Mouse (Mus musculus): ENCODE data around the gene Iltifb.
"Not testable (repeated sequence)": the region's sequence is repeated elsewhere in the genome, so short reads cannot be mapped to it uniquely, and the experiment has no call there.

Iltifb gene

DNA sequence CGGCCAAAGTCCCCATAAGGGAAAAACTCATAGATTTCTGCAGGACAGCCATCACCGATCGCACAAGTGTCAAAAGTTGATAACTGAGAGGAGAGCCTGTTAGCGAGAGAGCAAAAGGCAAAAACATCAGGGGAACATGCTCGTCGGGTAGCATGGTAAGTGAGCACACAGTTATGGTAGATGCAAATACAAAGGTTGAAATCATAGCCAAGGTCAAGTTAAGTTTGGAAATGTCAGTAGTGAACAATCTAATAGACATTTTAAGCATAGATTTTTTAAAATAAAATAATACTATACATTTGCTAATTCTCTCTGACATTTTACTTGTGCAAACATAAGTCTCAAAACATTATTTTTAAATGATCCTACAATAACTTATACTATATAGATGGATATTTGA is at the start of gene Iltifb:
TSS of gene Iltifb (minus strand) at position 101 of the 400 bp plus-strand sequence.
- no peak for DNase-seq (ENCODE audit: extremely low read depth, low read depth, low spot score)

DNA sequence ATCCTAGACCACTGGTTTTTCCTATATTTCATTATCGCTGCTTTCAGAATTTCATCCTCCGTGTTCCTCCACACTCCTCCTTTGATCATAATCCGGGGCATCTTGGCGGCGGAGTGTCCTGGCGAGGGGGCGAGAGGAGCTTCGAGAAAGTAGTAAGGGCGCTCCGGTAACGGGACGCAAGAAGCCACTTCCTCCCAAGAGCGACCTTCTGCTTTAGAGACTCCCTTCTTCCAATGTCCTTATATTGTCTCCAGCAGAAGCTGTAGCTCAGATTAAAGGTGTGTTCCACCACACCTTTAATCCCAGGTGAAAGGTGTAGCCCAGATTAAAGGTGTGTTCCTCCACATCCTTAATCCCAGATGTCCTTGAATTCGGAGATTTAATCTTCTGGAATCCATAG is 48.3 kb upstream of the Iltifb start, which contains the start of gene Gm9046:
TSS of gene Gm9046 (minus strand) at position 101 of the 400 bp plus-strand sequence.
- not testable (repeated sequence) for DNase-seq (ENCODE audit: extremely low read depth, low read depth, low spot score)

DNA sequence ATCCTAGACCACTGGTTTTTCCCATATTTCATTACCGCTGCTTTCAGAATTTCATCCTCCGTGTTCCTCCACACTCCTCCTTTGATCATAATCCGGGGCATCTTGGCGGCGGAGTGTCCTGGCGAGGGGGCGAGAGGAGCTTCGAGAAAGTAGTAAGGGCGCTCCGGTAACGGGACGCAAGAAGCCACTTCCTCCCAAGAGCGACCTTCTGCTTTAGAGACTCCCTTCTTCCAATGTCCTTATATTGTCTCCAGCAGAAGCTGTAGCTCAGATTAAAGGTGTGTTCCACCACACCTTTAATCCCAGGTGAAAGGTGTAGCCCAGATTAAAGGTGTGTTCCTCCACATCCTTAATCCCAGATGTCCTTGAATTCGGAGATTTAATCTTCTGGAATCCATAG is 42.9 kb upstream of the Iltifb start, which contains the start of gene Gm9045:
TSS of gene Gm9045 (minus strand) at position 101 of the 400 bp plus-strand sequence.
- not testable (repeated sequence) for DNase-seq (ENCODE audit: extremely low read depth, low read depth, low spot score)

DNA sequence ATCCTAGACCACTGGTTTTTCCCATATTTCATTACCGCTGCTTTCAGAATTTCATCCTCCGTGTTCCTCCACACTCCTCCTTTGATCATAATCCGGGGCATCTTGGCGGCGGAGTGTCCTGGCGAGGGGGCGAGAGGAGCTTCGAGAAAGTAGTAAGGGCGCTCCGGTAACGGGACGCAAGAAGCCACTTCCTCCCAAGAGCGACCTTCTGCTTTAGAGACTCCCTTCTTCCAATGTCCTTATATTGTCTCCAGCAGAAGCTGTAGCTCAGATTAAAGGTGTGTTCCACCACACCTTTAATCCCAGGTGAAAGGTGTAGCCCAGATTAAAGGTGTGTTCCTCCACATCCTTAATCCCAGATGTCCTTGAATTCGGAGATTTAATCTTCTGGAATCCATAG is 37.5 kb upstream of the Iltifb start, which contains the start of gene Gm9044:
TSS of gene Gm9044 (minus strand) at position 101 of the 400 bp plus-strand sequence.
- not testable (repeated sequence) for DNase-seq (ENCODE audit: extremely low read depth, low read depth, low spot score)

DNA sequence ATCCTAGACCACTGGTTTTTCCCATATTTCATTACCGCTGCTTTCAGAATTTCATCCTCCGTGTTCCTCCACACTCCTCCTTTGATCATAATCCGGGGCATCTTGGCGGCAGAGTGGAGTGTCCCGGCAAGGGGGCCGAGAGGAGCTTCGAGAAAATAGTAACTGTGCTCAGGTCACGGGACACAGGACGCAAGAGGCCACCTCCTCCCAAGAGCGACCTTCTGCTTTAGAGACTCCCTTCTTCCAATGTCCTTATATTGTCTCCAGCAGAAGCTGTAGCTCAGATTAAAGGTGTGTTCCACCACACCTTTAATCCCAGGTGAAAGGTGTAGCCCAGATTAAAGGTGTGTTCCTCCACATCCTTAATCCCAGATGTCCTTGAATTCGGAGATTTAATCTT is 32.0 kb upstream of the Iltifb start, which contains the start of gene Gm9040:
TSS of gene Gm9040 (minus strand) at position 101 of the 400 bp plus-strand sequence.
- DNase-seq (ENCODE audit: extremely low read depth, low read depth, low spot score): not testable (repeated sequence)

DNA sequence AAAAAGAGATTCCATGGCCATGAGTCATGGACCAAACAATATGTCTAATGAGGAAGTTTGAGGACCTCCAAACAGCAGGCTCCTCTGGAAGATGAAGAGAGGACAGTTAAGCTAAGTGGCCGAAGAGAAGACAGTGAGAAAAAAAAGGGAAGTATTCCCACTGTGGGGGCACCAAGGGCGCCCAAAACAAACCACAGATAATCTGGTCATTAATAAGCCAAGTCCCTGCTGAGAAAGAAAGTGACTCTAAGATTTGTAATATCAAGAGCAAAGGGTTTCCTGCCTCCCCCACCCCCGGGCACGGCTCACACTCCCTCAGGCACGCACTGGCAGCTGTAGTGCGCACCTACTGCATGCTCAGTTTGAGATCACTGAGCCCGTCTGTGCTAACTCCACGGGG is 24.2 kb upstream of the Iltifb start:
- no peak for DNase-seq (ENCODE audit: extremely low read depth, low read depth, low spot score)

DNA sequence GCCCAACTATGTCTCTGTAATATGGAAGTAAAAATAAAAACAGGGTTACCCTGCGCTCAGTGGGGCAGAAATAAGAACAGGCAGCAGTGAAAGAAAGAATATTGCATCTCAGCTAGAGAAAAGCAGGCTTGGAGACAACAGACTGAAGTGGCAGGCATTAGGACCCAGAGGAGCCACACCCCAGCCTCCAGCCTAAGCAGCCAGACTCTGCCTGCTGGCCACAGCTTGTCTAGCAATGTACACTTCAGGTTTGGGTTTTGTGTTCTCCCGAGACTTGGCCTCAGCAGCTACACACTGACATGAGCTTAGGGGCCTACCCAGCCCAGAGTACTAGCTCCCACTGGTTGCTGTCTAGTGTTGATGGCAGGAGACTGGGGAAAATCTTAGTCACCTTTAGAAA is 7.3 kb upstream of the Iltifb start:
- not testable (repeated sequence) for DNase-seq (ENCODE audit: extremely low read depth, low read depth, low spot score)

DNA sequence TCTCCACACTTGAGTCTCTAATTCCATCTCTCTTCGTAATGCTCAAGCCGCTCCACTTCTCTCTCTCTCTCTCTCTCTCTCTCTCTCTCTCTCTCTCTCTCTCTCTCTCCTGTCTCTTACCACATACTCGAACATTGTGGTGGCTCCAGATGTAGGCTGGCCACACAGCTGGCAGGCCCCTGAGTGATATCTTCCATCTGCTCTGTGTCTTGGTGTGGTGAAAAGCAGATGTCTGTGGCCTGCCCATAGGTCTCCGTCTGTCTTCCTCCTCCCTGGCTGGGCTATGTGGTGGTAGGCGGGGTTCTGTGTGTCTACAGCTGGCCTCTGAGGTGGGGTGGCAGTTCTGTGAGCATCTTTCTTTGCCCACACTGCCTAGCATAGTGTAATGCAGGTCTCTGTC is 11.8 kb downstream of the Iltifb start:
- DNase-seq (ENCODE audit: extremely low read depth, low read depth, low spot score): not testable (repeated sequence)

DNA sequence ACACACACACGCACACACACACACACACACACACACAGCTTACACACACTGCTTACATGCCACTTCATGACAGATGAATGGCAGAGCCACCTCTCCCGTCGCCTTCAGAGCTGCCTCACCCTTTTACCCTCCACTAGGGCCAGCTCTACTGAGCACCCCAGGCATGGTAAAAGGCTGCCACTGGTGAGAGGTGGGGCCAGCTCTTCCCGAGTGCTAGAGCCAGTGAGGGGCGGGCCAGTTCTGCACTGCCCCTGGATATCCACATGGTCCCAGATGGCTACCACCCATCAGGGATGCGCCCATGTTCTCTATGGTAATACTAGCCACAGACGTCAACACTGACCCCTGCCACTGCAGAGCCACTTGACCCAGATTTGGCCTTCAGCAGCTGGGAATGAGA is 12.3 kb downstream of the Iltifb start:
- not testable (repeated sequence) for DNase-seq (ENCODE audit: extremely low read depth, low read depth, low spot score)

DNA sequence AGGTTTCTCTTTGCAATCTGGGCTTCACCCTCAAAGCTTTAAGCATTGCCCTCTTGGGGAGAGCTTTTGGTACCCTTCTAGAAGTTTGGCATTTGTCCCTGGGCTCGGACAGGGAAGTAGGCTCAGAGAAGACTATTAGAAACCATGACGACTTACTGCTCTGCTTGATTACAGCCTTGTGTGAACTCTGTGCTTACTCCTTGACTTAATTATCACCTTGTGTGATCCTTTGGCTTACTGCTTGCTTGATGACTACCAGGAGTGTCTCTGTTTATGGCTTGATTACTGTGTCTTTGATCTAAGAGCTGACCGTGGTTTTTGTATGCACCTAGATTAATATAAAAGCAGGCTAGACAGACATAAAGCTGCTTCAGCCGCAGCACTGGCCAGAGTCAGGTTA is 16.8 kb downstream of the Iltifb start:
- DNase-seq (ENCODE audit: extremely low read depth, low read depth, low spot score): not testable (repeated sequence)

DNA sequence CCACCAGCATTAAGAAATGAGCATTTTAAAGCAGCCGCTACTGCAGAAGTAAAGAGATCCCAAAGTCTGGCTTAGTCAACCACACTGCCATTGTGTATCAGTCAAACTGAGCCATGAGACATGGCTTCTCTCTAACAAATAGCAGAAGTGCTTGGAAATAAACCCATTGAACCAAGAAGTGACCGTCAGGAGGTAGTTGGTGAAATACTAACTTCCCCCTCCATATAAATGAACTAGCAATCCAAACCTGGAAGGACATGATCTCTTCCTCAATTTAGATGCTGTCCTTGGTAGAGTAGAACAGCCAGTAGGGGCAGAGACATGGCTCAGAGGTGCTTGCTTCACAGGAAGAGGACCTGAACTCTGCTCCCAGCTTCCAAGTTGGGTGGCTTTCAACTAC is 23.4 kb downstream of the Iltifb start:
- DNase-seq (ENCODE audit: extremely low read depth, low read depth, low spot score): not testable (repeated sequence)

DNA sequence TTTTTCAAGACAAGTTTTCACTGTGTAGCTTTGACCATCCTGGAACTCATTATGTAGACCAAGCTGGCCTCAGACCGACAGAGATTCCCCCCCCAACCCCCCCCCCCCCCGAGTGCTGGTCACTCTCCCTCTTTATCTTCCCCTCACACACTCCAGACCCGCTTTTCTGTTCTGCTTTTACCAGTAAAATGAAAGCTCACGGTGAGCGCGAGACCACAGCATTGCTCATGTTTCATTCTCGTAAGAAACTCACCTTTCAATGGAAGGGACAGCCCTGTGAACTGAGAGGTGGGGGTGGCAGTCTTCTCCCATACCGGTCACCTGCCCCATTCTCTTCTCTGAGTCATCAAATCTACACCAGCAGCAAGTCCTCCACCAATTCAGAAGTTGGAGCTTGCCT is 26.0 kb downstream of the Iltifb start:
- not testable (repeated sequence) for DNase-seq (ENCODE audit: extremely low read depth, low read depth, low spot score)

DNA sequence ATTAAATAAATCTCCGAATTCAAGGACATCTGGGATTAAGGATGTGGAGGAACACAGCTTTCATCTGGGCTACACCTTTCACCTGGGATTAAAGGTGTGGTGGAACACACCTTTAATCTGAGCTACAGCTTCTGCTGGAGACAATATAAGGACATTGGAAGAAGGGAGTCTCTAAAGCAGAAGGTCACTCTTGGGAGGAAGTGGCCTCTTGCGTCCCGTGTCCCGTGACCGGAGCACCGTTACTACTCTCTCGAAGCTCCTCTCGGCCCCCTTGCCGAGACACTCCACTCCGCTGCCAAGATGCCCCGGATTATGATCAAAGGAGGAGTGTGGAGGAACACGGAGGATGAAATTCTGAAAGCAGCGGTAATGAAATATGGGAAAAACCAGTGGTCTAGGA is 36.5 kb downstream of the Iltifb start, which contains the start of gene Gm32802:
TSS of gene Gm32802 (plus strand) at position 301 of the 400 bp plus-strand sequence.
- not testable (repeated sequence) for DNase-seq (ENCODE audit: extremely low read depth, low read depth, low spot score)

DNA sequence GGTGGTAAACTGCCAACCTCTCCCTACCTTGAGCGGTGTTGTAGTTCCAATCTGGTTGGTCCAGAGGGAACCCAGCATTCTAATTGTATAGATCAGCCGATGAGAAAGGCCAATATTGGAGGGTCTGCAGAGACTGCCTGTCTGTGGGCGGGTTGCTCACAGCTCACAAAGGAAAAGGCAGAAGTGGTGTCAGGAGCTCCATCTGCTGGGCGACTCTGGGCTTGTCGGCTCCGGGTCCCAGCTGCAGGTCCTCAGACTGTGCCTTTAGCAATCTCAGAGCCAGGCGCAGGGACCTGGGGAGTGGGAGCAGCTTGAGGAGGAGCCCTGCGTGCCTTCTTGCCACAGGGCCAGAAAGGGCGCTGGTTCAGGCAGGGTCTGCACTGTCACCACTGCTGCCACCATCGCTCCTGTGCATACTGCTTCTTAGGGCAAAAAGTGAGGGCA is 44.0 kb downstream of the Iltifb start:
- DNase-seq (ENCODE audit: extremely low read depth, low read depth, low spot score): no peak

DNA sequence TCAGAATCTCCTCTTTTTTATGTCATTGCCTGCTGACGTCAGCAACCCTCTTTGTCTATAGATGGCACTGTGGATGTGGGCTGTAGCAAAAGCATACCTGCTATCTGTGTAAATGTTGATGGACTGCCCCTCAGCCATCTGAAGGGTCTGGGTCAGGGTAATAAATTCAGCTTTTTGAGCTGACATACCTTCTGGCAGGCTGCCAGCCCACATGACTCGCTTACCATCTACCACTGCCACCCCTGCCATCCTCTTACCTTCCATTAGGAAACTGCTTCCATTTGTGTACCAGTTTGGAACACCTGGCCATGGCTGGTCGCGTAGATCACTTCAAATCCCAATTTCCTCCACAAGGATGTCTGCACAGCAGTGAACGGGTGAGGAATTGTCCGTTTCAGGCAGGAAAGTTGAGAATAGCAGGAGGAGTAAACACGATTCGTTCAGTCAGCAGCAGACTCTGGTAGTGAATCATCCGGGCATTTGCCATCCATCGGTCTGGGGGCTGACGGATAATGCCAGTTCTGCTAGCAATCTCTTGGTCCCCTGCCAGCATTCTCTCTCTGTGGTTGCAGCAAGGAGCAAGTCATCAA is 45.7 kb downstream of the Iltifb start:
- not testable (repeated sequence) for DNase-seq (ENCODE audit: extremely low read depth, low read depth, low spot score)

DNA sequence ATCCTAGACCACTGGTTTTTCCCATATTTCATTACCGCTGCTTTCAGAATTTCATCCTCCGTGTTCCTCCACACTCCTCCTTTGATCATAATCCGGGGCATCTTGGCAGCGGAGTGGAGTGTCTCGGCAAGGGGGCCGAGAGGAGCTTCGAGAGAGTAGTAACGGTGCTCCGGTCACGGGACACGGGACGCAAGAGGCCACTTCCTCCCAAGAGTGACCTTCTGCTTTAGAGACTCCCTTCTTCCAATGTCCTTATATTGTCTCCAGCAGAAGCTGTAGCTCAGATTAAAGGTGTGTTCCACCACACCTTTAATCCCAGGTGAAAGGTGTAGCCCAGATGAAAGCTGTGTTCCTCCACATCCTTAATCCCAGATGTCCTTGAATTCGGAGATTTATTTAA is 54.2 kb downstream of the Iltifb start, which contains the start of gene Gm32717:
TSS of gene Gm32717 (minus strand) at position 101 of the 400 bp plus-strand sequence.
- DNase-seq (ENCODE audit: extremely low read depth, low read depth, low spot score): not testable (repeated sequence)

All from fat pad, adult 2 months (tissue).